Mouse (Mus musculus): ENCODE measurements around the gene 1700029F12Rik.

DNA sequence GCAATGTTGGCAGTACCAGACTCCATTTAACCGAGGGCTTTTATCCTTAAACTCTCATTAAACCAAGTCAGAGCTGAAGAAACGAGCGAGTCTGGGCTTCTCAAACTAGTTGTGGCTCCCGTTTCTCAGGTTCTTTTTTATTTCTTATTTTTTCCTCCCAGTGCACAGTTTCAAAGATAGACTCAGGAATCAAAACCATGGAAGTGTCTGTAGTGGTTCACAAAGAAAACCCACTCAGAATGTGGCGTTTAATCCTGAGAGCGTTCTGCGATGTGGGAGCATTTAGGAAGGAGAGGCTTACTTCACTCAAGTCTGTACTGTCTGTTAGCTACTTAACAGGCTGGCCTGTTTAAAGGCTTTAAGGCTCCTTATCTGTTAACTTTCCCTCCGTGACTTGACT lies 34.0 kb upstream of the 1700029F12Rik start:
- TF ChIP-seq CTCF (IDR thresholded peaks at IDR 0.05; ENCODE audit: low read depth, low read length) (no peak), POLR2A (IDR thresholded peaks at IDR 0.05; ENCODE audit: extremely low read depth, insufficient read depth, low read length) (no peak)
